Mouse (Mus musculus) neural tube, embryonic 14.5 days (tissue): ENCODE results near the gene Gas2l2. TPM values are rescaled to one million over a fixed set of nuclear protein-coding genes. Genes with fewer than 3 reads are reported as not detected.
A peak's percentile ranks its signal among the peaks of the same experiment; 100 is the strongest.

Experiments used
- ATAC-seq: fragments of 200-750 bp; cut with Nextera tagmentation; 2 replicates; pipeline ENCODE4 v1.8.0; 2017; ENCODE audit warnings: low read depth, mild to moderate bottlenecking, moderate TSS enrichment, moderate library complexity
- H3K27ac ChIP-seq: fragments of 300-500 bp; sonication (generic); 2 replicates; pipeline ENCODE4 v1.5.1; 2014; ENCODE audit warnings: low read depth, mild to moderate bottlenecking, control low read depth, low read length, moderate library complexity, mixed read lengths
- H3K27me3 ChIP-seq: fragments of 300-500 bp; sonication (generic); 2 replicates; pipeline ENCODE4 v1.6.1; 2014; ENCODE audit warnings: low read length; ENCODE audit not compliant: control insufficient read depth, insufficient read depth
- H3K36me3 ChIP-seq: fragments of 300-500 bp; sonication (generic); 2 replicates; pipeline ENCODE4 v1.6.1; 2014; ENCODE audit warnings: low read length, mixed read lengths; ENCODE audit not compliant: control insufficient read depth, insufficient read depth
- H3K4me1 ChIP-seq: fragments of 300-500 bp; sonication (generic); 2 replicates; pipeline ENCODE4 v1.6.1; 2014; ENCODE audit warnings: low read length; ENCODE audit not compliant: control insufficient read depth, insufficient read depth
- H3K4me2 ChIP-seq: fragments of 300-500 bp; sonication (generic); 2 replicates; pipeline ENCODE4 v1.6.1; 2014; ENCODE audit warnings: mild to moderate bottlenecking, low read depth, low read length, control low read depth
- H3K4me3 ChIP-seq: fragments of 300-500 bp; sonication (generic); 2 replicates; pipeline ENCODE4 v1.5.1; 2014; ENCODE audit warnings: low read depth, low read length, control low read depth, mixed read lengths
- H3K9ac ChIP-seq: fragments of 300-500 bp; sonication (generic); replicated peaks from 2 replicates; pipeline ENCODE4 v1.6.1; 2014; ENCODE audit warnings: low read depth, mild to moderate bottlenecking, control low read depth, low read length, mixed read lengths
- H3K9me3 ChIP-seq: fragments of 300-500 bp; sonication (generic); 2 replicates; pipeline ENCODE4 v1.6.1; 2016; ENCODE audit warnings: low read length; ENCODE audit not compliant: control insufficient read depth
- WGBS: fragments of 180-500 bp; shearing (Covaris S2); extraction: QIAGEN DNeasy Blood & Tissue Kit; methylation state at CpG from one replicate; pipeline ENCODE4 v1.1.7; 2014; 5-methylcytosine and 5-hydroxymethylcytosine counted together
- polyA plus RNA-seq: library from polyadenylated mRNA; unstranded; fragments of >200 nt; fragmentation: Nextera tagmentation; extraction: Ambion mirVana; gene quantifications from 2 replicates; pipeline ENCODE4 v1.2.1, GENCODE M21; 2014

Gas2l2 gene
- polyA plus RNA-seq, 1 experiment from 2014 or later = 0.70 TPM

- H3K4me2 ChIP-seq = 0 out of 2 replicates have a peak overlapping the region, but pooled peaks have one; percentile 9
- peaks cover 19% of the 10 kb centered on the region for H3K27me3 ChIP-seq
- no peaks in the 10 kb centered on the region for H3K9me3 ChIP-seq
- 73% methylated on average over 10 of the region's 10 CpGs for WGBS
- no peak for ATAC-seq
- no peak overlapping the region; the same call in 1 of the 2 replicates for H3K4me3 ChIP-seq
- 0 out of 2 replicates have a peak, but pooled peaks cover 2% of the 10 kb centered on the region for H3K4me1 ChIP-seq
- H3K36me3 ChIP-seq = no peaks in the 10 kb centered on the region
- H3K27ac ChIP-seq = no peak overlapping the region
- no peak overlapping the region for H3K9ac ChIP-seq
Measured at GRCm38 (mm10) chr11:83461462-83462027, 32.3 kb upstream of the Gas2l2 start.

GRCm38 (mm10) chr11:83457912-83458601, 28.8 kb upstream of the Gas2l2 start:
- Histone ChIP-seq H3K27ac (no peak overlapping the region), H3K27me3 (peaks cover 11% of the 10 kb centered on the region), H3K4me1 (0 out of 2 replicates have a peak, but pooled peaks cover 2% of the 10 kb centered on the region), H3K36me3 (no peaks in the 10 kb centered on the region), H3K4me3 (no peak overlapping the region), H3K4me2 (no peak overlapping the region), H3K9me3 (no peaks in the 10 kb centered on the region), H3K9ac (no peak overlapping the region)
- WGBS = 60% methylated on average over 9 of the region's 9 CpGs
- ATAC-seq = no peak

GRCm38 (mm10) chr11:83457257-83457656, 28.0 kb upstream of the Gas2l2 start:
- H3K9ac ChIP-seq = no peak overlapping the region
- H3K4me2 ChIP-seq = no peak overlapping the region
- H3K4me1 ChIP-seq = no peaks in the 10 kb centered on the region
- ATAC-seq = no peak
- no peak overlapping the region for H3K4me3 ChIP-seq
- WGBS = 47% methylated on average over 7 of the region's 7 CpGs
- no peak overlapping the region for H3K27ac ChIP-seq
- H3K36me3 ChIP-seq = no peaks in the 10 kb centered on the region
- peaks cover 8% of the 10 kb centered on the region for H3K27me3 ChIP-seq
- H3K9me3 ChIP-seq = no peaks in the 10 kb centered on the region

- no peak overlapping the region for H3K4me3 ChIP-seq
- H3K9me3 ChIP-seq = no peaks in the 10 kb centered on the region
- no peak overlapping the region for H3K4me2 ChIP-seq
- H3K27me3 ChIP-seq = no peaks in the 10 kb centered on the region
- H3K4me1 ChIP-seq = no peaks in the 10 kb centered on the region
- H3K9ac ChIP-seq = no peak overlapping the region
- no peak overlapping the region for H3K27ac ChIP-seq
- no peaks in the 10 kb centered on the region for H3K36me3 ChIP-seq
- WGBS = 81% methylated on average over 3 of the region's 3 CpGs
- no peak for ATAC-seq
Measured at GRCm38 (mm10) chr11:83455608-83456007, 26.4 kb upstream of the Gas2l2 start.

- H3K4me1 ChIP-seq = no peaks in the 10 kb centered on the region
- no peak for ATAC-seq
- no peak overlapping the region for H3K4me2 ChIP-seq
- H3K4me3 ChIP-seq = no peak overlapping the region
- no peaks in the 10 kb centered on the region for H3K36me3 ChIP-seq
- H3K9ac ChIP-seq = no peak overlapping the region
- H3K27ac ChIP-seq = no peak overlapping the region
- no peaks in the 10 kb centered on the region for H3K27me3 ChIP-seq
- WGBS = 14% methylated on average over 4 of the region's 4 CpGs
- no peaks in the 10 kb centered on the region for H3K9me3 ChIP-seq
Measured at GRCm38 (mm10) chr11:83454548-83454947, 25.3 kb upstream of the Gas2l2 start.

GRCm38 (mm10) chr11:83451281-83451680, 22.0 kb upstream of the Gas2l2 start:
- Histone ChIP-seq H3K9ac (no peak overlapping the region), H3K4me2 (no peak overlapping the region), H3K4me3 (no peak overlapping the region), H3K9me3 (no peaks in the 10 kb centered on the region), H3K4me1 (peaks cover 8% of the 10 kb centered on the region; the same call in 1 of the 2 replicates), H3K27ac (no peak overlapping the region), H3K27me3 (no peaks in the 10 kb centered on the region), H3K36me3 (no peaks in the 10 kb centered on the region)
- ATAC-seq = no peak
- WGBS = 88% methylated on average over 10 of the region's 10 CpGs

- no peaks in the 10 kb centered on the region for H3K9me3 ChIP-seq
- H3K27ac ChIP-seq = no peak overlapping the region
- no peak overlapping the region for H3K9ac ChIP-seq
- no peak overlapping the region for H3K4me2 ChIP-seq
- peaks cover under 1% of the 10 kb centered on the region; the same call in 1 of the 2 replicates for H3K27me3 ChIP-seq
- H3K4me3 ChIP-seq = no peak overlapping the region
- ATAC-seq = no peak
- peaks cover 8% of the 10 kb centered on the region; the same call in 1 of the 2 replicates for H3K4me1 ChIP-seq
- no peaks in the 10 kb centered on the region for H3K36me3 ChIP-seq
- 45% methylated on average over 1 of the region's 1 CpGs for WGBS
Measured at GRCm38 (mm10) chr11:83450550-83450949, 21.3 kb upstream of the Gas2l2 start.

GRCm38 (mm10) chr11:83449298-83449697, 20.0 kb upstream of the Gas2l2 start:
- no peak overlapping the region for H3K4me2 ChIP-seq
- H3K4me1 ChIP-seq = peaks cover 8% of the 10 kb centered on the region; the same call in 1 of the 2 replicates
- H3K36me3 ChIP-seq = no peaks in the 10 kb centered on the region
- no peak overlapping the region for H3K4me3 ChIP-seq
- no peaks in the 10 kb centered on the region for H3K9me3 ChIP-seq
- no peak for ATAC-seq
- 51% methylated on average over 4 of the region's 4 CpGs for WGBS
- H3K27me3 ChIP-seq = peaks cover 10% of the 10 kb centered on the region
- no peak overlapping the region for H3K9ac ChIP-seq
- no peak overlapping the region for H3K27ac ChIP-seq

- Histone ChIP-seq H3K27me3 (peaks cover 13% of the 10 kb centered on the region), H3K9me3 (no peaks in the 10 kb centered on the region), H3K9ac (no peak overlapping the region), H3K4me3 (no peak overlapping the region), H3K27ac (no peak overlapping the region), H3K4me1 (peaks cover 8% of the 10 kb centered on the region; the same call in 1 of the 2 replicates), H3K36me3 (no peaks in the 10 kb centered on the region), H3K4me2 (no peak overlapping the region)
- no peak for ATAC-seq
Measured at GRCm38 (mm10) chr11:83448927-83449236, 19.6 kb upstream of the Gas2l2 start.
